Comparison of ENCODE assay signal across 21 mouse cellular contexts in the genomic region with DNA sequence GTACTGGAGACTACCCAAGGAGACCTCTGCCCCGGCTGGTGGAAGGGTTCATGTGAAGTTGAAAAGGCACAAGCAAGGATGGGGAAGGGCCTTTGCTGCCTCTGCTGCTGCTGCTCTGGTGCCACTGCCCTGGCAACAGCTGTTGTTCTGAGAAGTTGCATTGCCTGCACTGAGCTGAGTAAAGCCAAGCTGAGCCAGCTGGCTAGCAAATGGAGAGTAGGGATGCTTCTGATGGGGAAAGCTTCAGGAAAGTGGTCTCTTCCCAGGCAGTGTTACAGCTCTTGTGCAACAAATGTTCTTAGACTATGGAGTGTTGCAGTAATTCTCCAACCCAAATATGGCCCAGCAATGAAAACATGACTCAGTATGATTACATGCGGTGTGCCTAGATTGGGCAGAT. TPM values are rescaled to one million over a fixed set of nuclear protein-coding genes. Genes with fewer than 3 reads are reported as not detected.
DNase-seq lines count a peak whose midpoint lies in the region; ATAC-seq and TF ChIP-seq lines count a peak whose summit lies in the region.
"Had no signal": no experiment of that assay in that cellular context is flagged by ENCODE, and none has a peak within 500 bp of the region (broad histone marks: within the 10 kb centered on the region; RNA-seq: fewer than 3 reads in every experiment).

No protein-coding gene starts in this region.

- no peak overlapping the region for H3K9ac ChIP-seq in heart, embryonic 11.5 days (ENCODE audit: low read depth, low read length)
- no peak overlapping the region for H3K9ac ChIP-seq in midbrain, embryonic 11.5 days (ENCODE audit: low read length)
- no peak overlapping the region for H3K9ac ChIP-seq in midbrain, postnatal 0 days (replicated peaks; ENCODE audit: low read length, poor library complexity, severe bottlenecking)
- H3K9ac ChIP-seq in lung, postnatal 0 days (replicated peaks; ENCODE audit: low read depth), result no peak overlapping the region
- H3K9ac ChIP-seq in stomach, postnatal 0 days (ENCODE audit: low read length), result no peak overlapping the region
- H3K9ac ChIP-seq: embryonic facial prominence, embryonic 15.5 days; heart, embryonic 13.5 days; hindbrain, embryonic 15.5 days had no signal

- no peak for ATAC-seq in heart, embryonic 11.5 days (replicated peaks; ENCODE audit: insufficient number of reproducible peaks, low FRiP score, low TSS enrichment)
- no peak for ATAC-seq in midbrain, embryonic 11.5 days (ENCODE audit: low FRiP score)
- ATAC-seq in midbrain, postnatal 0 days (ENCODE audit: low FRiP score), result no peak
- ATAC-seq in lung, postnatal 0 days, result peak; percentile 52
- ATAC-seq in megakaryocyte progenitor cell, adult 5-6 weeks (replicated peaks; ENCODE audit: poor library complexity), result peak; percentile 24
- ATAC-seq in stomach, postnatal 0 days (ENCODE audit: low FRiP score, low TSS enrichment), result no peak
- ATAC-seq: forebrain, embryonic 16.5 days; Patski had no signal

- DNase-seq in heart, adult 11 months, result peak; percentile 59
- DNase-seq in midbrain, embryonic 11.5 days (ENCODE audit: low spot score, missing footprints), result peak; percentile 26
- DNase-seq in midbrain, postnatal 0 days (ENCODE audit: low spot score), result no peak
- peak; percentile 42 for DNase-seq in lung, postnatal 0 days (ENCODE audit: low spot score)
- no peak for DNase-seq in thymus, adult 18-20 months
- no peak for DNase-seq in stomach, postnatal 0 days (ENCODE audit: low spot score)
- DNase-seq: adrenal gland, adult 8-10 months; adrenal gland, postnatal 36 days; cerebellum, adult 11 months; cerebellum, adult 8-10 months; embryo, embryonic 11 days; gastrocnemius, postnatal 10 days; heart, postnatal 36 days had no signal

- no peaks in the 10 kb centered on the region for H3K36me3 ChIP-seq in heart, embryonic 11.5 days (ENCODE audit: control insufficient read depth, insufficient read depth, low read length)
- no peaks in the 10 kb centered on the region for H3K36me3 ChIP-seq in midbrain, embryonic 11.5 days (ENCODE audit: control insufficient read depth, insufficient read depth, low read length)
- no peaks in the 10 kb centered on the region for H3K36me3 ChIP-seq in midbrain, postnatal 0 days (ENCODE audit: insufficient read depth, low read length)
- H3K36me3 ChIP-seq in lung, postnatal 0 days (ENCODE audit: insufficient read depth, low read length), result no peaks in the 10 kb centered on the region
- H3K36me3 ChIP-seq in stomach, postnatal 0 days (ENCODE audit: control insufficient read depth, insufficient read depth, low read length), result no peaks in the 10 kb centered on the region
- H3K36me3 ChIP-seq: embryonic facial prominence, embryonic 15.5 days; heart, embryonic 13.5 days; hindbrain, embryonic 15.5 days had no signal

- H3K27ac ChIP-seq in heart, embryonic 11.5 days (ENCODE audit: low read depth, low read length), result no peak overlapping the region
- H3K27ac ChIP-seq in midbrain, embryonic 11.5 days (ENCODE audit: low read depth, low read length), result no peak overlapping the region
- H3K27ac ChIP-seq in midbrain, postnatal 0 days (ENCODE audit: low read depth, low read length), result no peak overlapping the region
- no peak overlapping the region for H3K27ac ChIP-seq in lung, postnatal 0 days (ENCODE audit: low read length)
- no peak overlapping the region for H3K27ac ChIP-seq in stomach, postnatal 0 days (replicated peaks)
- H3K27ac ChIP-seq: embryonic facial prominence, embryonic 15.5 days; heart, embryonic 13.5 days; hindbrain, embryonic 15.5 days had no signal

- no peaks in the 10 kb centered on the region for H3K4me1 ChIP-seq in heart, embryonic 11.5 days (ENCODE audit: control insufficient read depth, insufficient read depth, low read length)
- no peaks in the 10 kb centered on the region for H3K4me1 ChIP-seq in midbrain, embryonic 11.5 days (ENCODE audit: control insufficient read depth, insufficient read depth, low read length)
- H3K4me1 ChIP-seq in midbrain, postnatal 0 days (ENCODE audit: insufficient read depth, low read length), result no peaks in the 10 kb centered on the region
- no peaks in the 10 kb centered on the region for H3K4me1 ChIP-seq in lung, postnatal 0 days (ENCODE audit: insufficient read depth, low read depth, low read length)
- no peaks in the 10 kb centered on the region for H3K4me1 ChIP-seq in stomach, postnatal 0 days (replicated peaks; ENCODE audit: control insufficient read depth, insufficient read depth)
- H3K4me1 ChIP-seq: embryonic facial prominence, embryonic 15.5 days; heart, embryonic 13.5 days; hindbrain, embryonic 15.5 days had no signal

- H3K4me3 ChIP-seq in heart, embryonic 11.5 days (ENCODE audit: low read depth, low read length), result no peak overlapping the region
- H3K4me3 ChIP-seq in midbrain, embryonic 11.5 days (ENCODE audit: low read depth, low read length), result no peak overlapping the region
- no peak overlapping the region for H3K4me3 ChIP-seq in midbrain, postnatal 0 days (ENCODE audit: low read depth, low read length)
- H3K4me3 ChIP-seq in lung, postnatal 0 days (ENCODE audit: low read depth, low read length), result no peak overlapping the region
- no peak overlapping the region for H3K4me3 ChIP-seq in stomach, postnatal 0 days (ENCODE audit: low read depth, low read length)
- H3K4me3 ChIP-seq: embryonic facial prominence, embryonic 15.5 days; erythroblast, embryonic 14.5 days; heart, embryonic 13.5 days; hindbrain, embryonic 15.5 days had no signal

- no peaks in the 10 kb centered on the region for H3K9me3 ChIP-seq in heart, embryonic 11.5 days (replicated peaks; ENCODE audit: control insufficient read depth, low read length)
- H3K9me3 ChIP-seq in midbrain, embryonic 11.5 days (ENCODE audit: control insufficient read depth, low read length), result no peaks in the 10 kb centered on the region
- H3K9me3 ChIP-seq in midbrain, postnatal 0 days (ENCODE audit: low read length), result no peaks in the 10 kb centered on the region
- H3K9me3 ChIP-seq in lung, postnatal 0 days (ENCODE audit: low read length), result no peaks in the 10 kb centered on the region
- no peaks in the 10 kb centered on the region for H3K9me3 ChIP-seq in stomach, postnatal 0 days (ENCODE audit: control insufficient read depth, low read length)
- H3K9me3 ChIP-seq: hindbrain, embryonic 15.5 days had no signal

- no peaks in the 10 kb centered on the region for H3K27me3 ChIP-seq in heart, embryonic 11.5 days (ENCODE audit: control insufficient read depth, insufficient read depth, low read length)
- H3K27me3 ChIP-seq in midbrain, embryonic 11.5 days (ENCODE audit: control insufficient read depth, insufficient read depth, low read length), result no peaks in the 10 kb centered on the region
- no peaks in the 10 kb centered on the region for H3K27me3 ChIP-seq in midbrain, postnatal 0 days (ENCODE audit: insufficient read depth, low read length)
- H3K27me3 ChIP-seq in lung, postnatal 0 days (replicated peaks; ENCODE audit: insufficient read depth, low read length), result no peaks in the 10 kb centered on the region
- no peaks in the 10 kb centered on the region for H3K27me3 ChIP-seq in stomach, postnatal 0 days (ENCODE audit: control insufficient read depth, insufficient read depth, low read length)
- H3K27me3 ChIP-seq: embryonic facial prominence, embryonic 15.5 days; heart, embryonic 13.5 days; hindbrain, embryonic 15.5 days; Patski had no signal

- WGBS in heart, embryonic 11.5 days (ENCODE audit: insufficient replicate concordance), result 84% methylated on average over 2 of the region's 2 CpGs
- 97% methylated on average over 2 of the region's 2 CpGs for WGBS in midbrain, embryonic 11.5 days
- WGBS in midbrain, postnatal 0 days, result 96% methylated on average over 2 of the region's 2 CpGs
- 79% methylated on average over 2 of the region's 2 CpGs for WGBS in lung, postnatal 0 days
- WGBS in stomach, postnatal 0 days, result 91% methylated on average over 2 of the region's 2 CpGs

- H3K4me2 ChIP-seq in heart, embryonic 11.5 days, result no peak overlapping the region
- no peak overlapping the region for H3K4me2 ChIP-seq in midbrain, embryonic 11.5 days
- H3K4me2 ChIP-seq in midbrain, postnatal 0 days (ENCODE audit: low read depth, low read length, poor library complexity, severe bottlenecking), result no peak overlapping the region
- H3K4me2 ChIP-seq in lung, postnatal 0 days (replicated peaks; ENCODE audit: low read depth, low read length), result no peak overlapping the region
- H3K4me2 ChIP-seq in stomach, postnatal 0 days (replicated peaks; ENCODE audit: low read depth), result no peak overlapping the region
- H3K4me2 ChIP-seq: embryonic facial prominence, embryonic 15.5 days; heart, embryonic 13.5 days; hindbrain, embryonic 15.5 days had no signal

- TF ChIP-seq EP300 in lung, postnatal 0 days (IDR thresholded peaks at IDR 0.05), result no peak
- TF ChIP-seq EP300 in stomach, postnatal 0 days (optimal IDR thresholded peaks at IDR 0.05), result no peak

- TF ChIP-seq CTCF in midbrain, postnatal 0 days (IDR thresholded peaks at IDR 0.05), result no peak
- TF ChIP-seq CTCF in lung, postnatal 0 days (IDR thresholded peaks at IDR 0.05), result no peak
- no peak for TF ChIP-seq CTCF in stomach, postnatal 0 days (IDR thresholded peaks at IDR 0.05; ENCODE audit: low read depth)

RNA-seq across cellular contexts. Expression of gene Dmac1, which starts 33.8 kb away (rescaled TPM):
- 88.5 and 89.1 TPM in 2 replicates for polyA plus RNA-seq in heart, embryonic 11.5 days (2014; fragmentation: Nextera tagmentation; extraction: Ambion mirVana)
- polyA plus RNA-seq in midbrain, embryonic 11.5 days (2014; fragmentation: Nextera tagmentation; extraction: Ambion mirVana), result 113 and 121 TPM in 2 replicates
- 54.4 and 56.4 TPM in 2 replicates for total RNA-seq in midbrain, postnatal 0 days (2014; rRNA removed)
- polyA plus RNA-seq in midbrain, postnatal 0 days (2015; fragmentation: Nextera tagmentation; extraction: Ambion mirVana), result 81.7 and 86.1 TPM in 2 replicates
- polyA plus RNA-seq in lung, postnatal 0 days (2015; fragmentation: Nextera tagmentation; extraction: Ambion mirVana), result 101 and 110 TPM in 2 replicates
- 102 and 112 TPM in 2 replicates for total RNA-seq in megakaryocyte progenitor cell, adult 5-6 weeks (2015)
- total RNA-seq in megakaryocyte progenitor cell, adult 5-6 weeks (2017), result 76.3 and 91.6 TPM in 2 replicates
- 77.3 and 83.4 TPM in 2 replicates for polyA plus RNA-seq in stomach, postnatal 0 days (2015; fragmentation: Nextera tagmentation; extraction: Ambion mirVana)

Comparison
In these comparisons a context has a peak if more than half of its experiments do, and no peak if none do; other contexts are left out.
1. DNase-seq: peak in heart, adult 11 months (single experiment), midbrain, embryonic 11.5 days (single experiment) and lung, postnatal 0 days (single experiment); none in midbrain, postnatal 0 days (single experiment), thymus, adult 18-20 months (0 of 2) and stomach, postnatal 0 days (single experiment).
2. ATAC-seq: peak in lung, postnatal 0 days (single experiment) and megakaryocyte progenitor cell, adult 5-6 weeks (single experiment); none in heart, embryonic 11.5 days (single experiment), midbrain, embryonic 11.5 days (single experiment), midbrain, postnatal 0 days (single experiment) and stomach, postnatal 0 days (single experiment).